In the genomic region with DNA sequence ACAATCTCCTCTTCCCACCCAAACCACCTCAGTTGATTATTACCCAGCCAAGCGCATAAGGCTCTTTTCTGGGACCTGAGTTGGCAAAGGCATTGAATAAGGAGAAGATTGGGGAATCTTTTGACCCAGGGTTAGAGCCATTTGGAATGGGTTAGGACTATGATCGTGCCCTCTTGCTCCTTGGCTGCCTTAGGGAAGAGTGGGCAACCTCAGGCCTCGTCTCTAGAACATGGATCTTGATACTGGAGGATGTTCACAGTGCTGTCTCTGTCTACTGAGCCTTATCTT, we compare ENCODE assay signal across 12 mouse cellular contexts. TPM values are rescaled to one million over a fixed set of nuclear protein-coding genes. Genes with fewer than 3 reads are reported as not detected.
A peak's percentile ranks its signal among the peaks of the same experiment; 100 is the strongest.
DNase-seq lines count a peak whose midpoint lies in the region; ATAC-seq lines count a peak whose summit lies in the region.
"Had no signal": no experiment of that assay in that cellular context is flagged by ENCODE, and none has a peak within 500 bp of the region (broad histone marks: within the 10 kb centered on the region; RNA-seq: fewer than 3 reads in every experiment).

No protein-coding gene starts in this region.

- H3K4me1 ChIP-seq in liver, embryonic 11.5 days (replicated peaks; ENCODE audit: control insufficient read depth, insufficient read depth, low read length): peaks cover 26% of the 10 kb centered on the region
- peaks cover 79% of the 10 kb centered on the region for H3K4me1 ChIP-seq in hindbrain, embryonic 12.5 days
- H3K4me1 ChIP-seq in kidney, embryonic 16.5 days (ENCODE audit: insufficient read depth, low read length): peaks cover 81% of the 10 kb centered on the region
- peaks cover 35% of the 10 kb centered on the region for H3K4me1 ChIP-seq in midbrain, embryonic 16.5 days (ENCODE audit: control insufficient read depth, insufficient read depth, low read length)
- peaks cover 80% of the 10 kb centered on the region for H3K4me1 ChIP-seq in limb, embryonic 10.5 days

- H3K9me3 ChIP-seq in liver, embryonic 11.5 days (ENCODE audit: control insufficient read depth, low read length): no peaks in the 10 kb centered on the region
- H3K9me3 ChIP-seq in hindbrain, embryonic 12.5 days (replicated peaks): no peaks in the 10 kb centered on the region
- no peaks in the 10 kb centered on the region for H3K9me3 ChIP-seq in kidney, embryonic 16.5 days (ENCODE audit: low read length)
- no peaks in the 10 kb centered on the region for H3K9me3 ChIP-seq in midbrain, embryonic 16.5 days (replicated peaks; ENCODE audit: control insufficient read depth, low read length, poor library complexity, severe bottlenecking)
- no peaks in the 10 kb centered on the region for H3K9me3 ChIP-seq in limb, embryonic 10.5 days (replicated peaks)
- H3K9me3 ChIP-seq: embryonic facial prominence, embryonic 12.5 days had no signal

- H3K27me3 ChIP-seq in liver, embryonic 11.5 days (replicated peaks; ENCODE audit: control insufficient read depth, insufficient read depth, low read length): peaks cover 36% of the 10 kb centered on the region
- H3K27me3 ChIP-seq in hindbrain, embryonic 12.5 days: peaks cover 29% of the 10 kb centered on the region
- peaks cover 18% of the 10 kb centered on the region for H3K27me3 ChIP-seq in kidney, embryonic 16.5 days (ENCODE audit: insufficient read depth, low read length)
- H3K27me3 ChIP-seq in midbrain, embryonic 16.5 days (ENCODE audit: control insufficient read depth, insufficient read depth, low read depth, low read length): peaks cover 12% of the 10 kb centered on the region
- peaks cover 68% of the 10 kb centered on the region for H3K27me3 ChIP-seq in limb, embryonic 10.5 days (ENCODE audit: low read depth, poor library complexity, severe bottlenecking)

- H3K4me2 ChIP-seq in liver, embryonic 11.5 days: peak overlapping the region; percentile 100
- H3K4me2 ChIP-seq in hindbrain, embryonic 12.5 days (replicated peaks): peak overlapping the region; percentile 93
- H3K4me2 ChIP-seq in kidney, embryonic 16.5 days (replicated peaks; ENCODE audit: low read depth, low read length): peak overlapping the region; percentile 31
- H3K4me2 ChIP-seq in midbrain, embryonic 16.5 days (ENCODE audit: low read length): peak overlapping the region; percentile 94
- H3K4me2 ChIP-seq: embryonic facial prominence, embryonic 12.5 days had no signal

- WGBS in liver, embryonic 11.5 days: 57% methylated on average over 3 of the region's 3 CpGs
- 75% methylated on average over 3 of the region's 3 CpGs for WGBS in hindbrain, embryonic 12.5 days
- 70% methylated on average over 3 of the region's 3 CpGs for WGBS in kidney, embryonic 16.5 days
- WGBS in midbrain, embryonic 16.5 days: 60% methylated on average over 3 of the region's 3 CpGs
- 86% methylated on average over 3 of the region's 3 CpGs for WGBS in limb, embryonic 10.5 days

- peak overlapping the region; percentile 34; the same call in 1 of the 2 replicates for H3K27ac ChIP-seq in liver, embryonic 11.5 days (ENCODE audit: low read depth, low read length)
- peak overlapping the region; percentile 64 for H3K27ac ChIP-seq in hindbrain, embryonic 12.5 days
- H3K27ac ChIP-seq in kidney, embryonic 16.5 days (ENCODE audit: low read length): peak overlapping the region; percentile 90
- peak overlapping the region; percentile 10; the same call in 1 of the 2 replicates for H3K27ac ChIP-seq in midbrain, embryonic 16.5 days (ENCODE audit: low read length)
- no peak overlapping the region for H3K27ac ChIP-seq in limb, embryonic 10.5 days
- H3K27ac ChIP-seq: embryonic facial prominence, embryonic 12.5 days; heart, adult 2 months had no signal

- DNase-seq in liver, embryonic 11.5 days (ENCODE audit: low spot score): no peak
- DNase-seq in liver: no peak
- no peak for DNase-seq in limb, embryonic 10.5 days (ENCODE audit: low spot score)
- no peak for DNase-seq in T-cell, adult 2 months (ENCODE audit: low spot score)
- DNase-seq: heart, adult 2 months; lung, postnatal 4 days; right cerebral cortex, postnatal 25 days had no signal

- H3K9ac ChIP-seq in liver, embryonic 11.5 days (ENCODE audit: low read depth, low read length): no peak overlapping the region
- no peak overlapping the region for H3K9ac ChIP-seq in hindbrain, embryonic 12.5 days
- H3K9ac ChIP-seq in kidney, embryonic 16.5 days (replicated peaks; ENCODE audit: low read length): no peak overlapping the region
- H3K9ac ChIP-seq in midbrain, embryonic 16.5 days (ENCODE audit: low read depth, low read length): no peak overlapping the region
- H3K9ac ChIP-seq: embryonic facial prominence, embryonic 12.5 days had no signal

- no peak overlapping the region for H3K4me3 ChIP-seq in liver, embryonic 11.5 days (ENCODE audit: low read depth, low read length)
- H3K4me3 ChIP-seq in hindbrain, embryonic 12.5 days: no peak overlapping the region
- no peak overlapping the region for H3K4me3 ChIP-seq in kidney, embryonic 16.5 days (ENCODE audit: low read length)
- H3K4me3 ChIP-seq in midbrain, embryonic 16.5 days (ENCODE audit: low read depth, low read length): no peak overlapping the region
- H3K4me3 ChIP-seq in limb, embryonic 10.5 days: no peak overlapping the region
- H3K4me3 ChIP-seq: embryonic facial prominence, embryonic 12.5 days; heart, adult 2 months had no signal

- no peaks in the 10 kb centered on the region for H3K36me3 ChIP-seq in liver, embryonic 11.5 days (ENCODE audit: control insufficient read depth, insufficient read depth, low read length)
- H3K36me3 ChIP-seq in hindbrain, embryonic 12.5 days: no peaks in the 10 kb centered on the region
- H3K36me3 ChIP-seq in kidney, embryonic 16.5 days (ENCODE audit: insufficient read depth, low read length): no peaks in the 10 kb centered on the region
- H3K36me3 ChIP-seq in midbrain, embryonic 16.5 days (ENCODE audit: control insufficient read depth, insufficient read depth, low read length): no peaks in the 10 kb centered on the region
- H3K36me3 ChIP-seq in limb, embryonic 10.5 days: no peaks in the 10 kb centered on the region
- H3K36me3 ChIP-seq: embryonic facial prominence, embryonic 12.5 days had no signal

- ATAC-seq in liver, embryonic 11.5 days (replicated peaks; ENCODE audit: low FRiP score): no peak
- no peak for ATAC-seq in hindbrain, embryonic 12.5 days (ENCODE audit: low FRiP score)
- no peak for ATAC-seq in kidney, embryonic 16.5 days (ENCODE audit: low FRiP score, low TSS enrichment)
- no peak for ATAC-seq in midbrain, embryonic 16.5 days
- ATAC-seq in CD4-positive, CD25-positive, alpha-beta regulatory T cell, adult 4 months: no peak

RNA-seq across cellular contexts. Expression of a gene that starts 2.3 kb away (rescaled TPM):
- polyA plus RNA-seq in liver, embryonic 11.5 days (2014; fragmentation: Nextera tagmentation; extraction: Ambion mirVana): 1.2 and 1.3 TPM in 2 replicates
- 27.2 and 28.2 TPM in 2 replicates for polyA plus RNA-seq in hindbrain, embryonic 12.5 days (2016; fragmentation: Nextera tagmentation; extraction: Ambion mirVana)
- 2.7 and 3.5 TPM in 2 replicates for polyA plus RNA-seq in kidney, embryonic 16.5 days (2015; fragmentation: Nextera tagmentation; extraction: Ambion mirVana)
- polyA plus RNA-seq in midbrain, embryonic 16.5 days (2015; fragmentation: Nextera tagmentation; extraction: Ambion mirVana): 12.1 and 13.6 TPM in 2 replicates
- polyA plus RNA-seq in limb, embryonic 10.5 days (2016; fragmentation: Nextera tagmentation; extraction: Ambion mirVana): 0.68 and 1.5 TPM in 2 replicates
- polyA plus RNA-seq in CD4-positive, CD25-positive, alpha-beta regulatory T cell, adult 4 months (2017; shearing (Covaris generic)): not detected

RNA-seq across cellular contexts. Expression of a gene that starts 25.9 kb away (rescaled TPM):
- 47.4 and 51.3 TPM in 2 replicates for polyA plus RNA-seq in liver, embryonic 11.5 days (2014; fragmentation: Nextera tagmentation; extraction: Ambion mirVana)
- 82.8 and 89.1 TPM in 2 replicates for polyA plus RNA-seq in hindbrain, embryonic 12.5 days (2016; fragmentation: Nextera tagmentation; extraction: Ambion mirVana)
- 71.5 and 72.5 TPM in 2 replicates for polyA plus RNA-seq in kidney, embryonic 16.5 days (2015; fragmentation: Nextera tagmentation; extraction: Ambion mirVana)
- 122 and 127 TPM in 2 replicates for polyA plus RNA-seq in midbrain, embryonic 16.5 days (2015; fragmentation: Nextera tagmentation; extraction: Ambion mirVana)
- 55.1 and 64.8 TPM in 2 replicates for polyA plus RNA-seq in limb, embryonic 10.5 days (2016; fragmentation: Nextera tagmentation; extraction: Ambion mirVana)
- polyA plus RNA-seq in CD4-positive, CD25-positive, alpha-beta regulatory T cell, adult 4 months (2017; shearing (Covaris generic)): 100 to 1,000 TPM in 1 of 2 experiments, 10 to 100 TPM in 1; 98.4 to 123 TPM

RNA-seq across cellular contexts. Expression of a gene that starts 52.2 kb away (rescaled TPM):
- 0.11 TPM in 1 of 2 replicates, not detected in the other for polyA plus RNA-seq in liver, embryonic 11.5 days (2014; fragmentation: Nextera tagmentation; extraction: Ambion mirVana)
- 0.53 and 0.56 TPM in 2 replicates for polyA plus RNA-seq in hindbrain, embryonic 12.5 days (2016; fragmentation: Nextera tagmentation; extraction: Ambion mirVana)
- polyA plus RNA-seq in kidney, embryonic 16.5 days (2015; fragmentation: Nextera tagmentation; extraction: Ambion mirVana): 0.14 and 0.19 TPM in 2 replicates
- polyA plus RNA-seq in midbrain, embryonic 16.5 days (2015; fragmentation: Nextera tagmentation; extraction: Ambion mirVana): 0.46 and 0.62 TPM in 2 replicates
- polyA plus RNA-seq in limb, embryonic 10.5 days (2016; fragmentation: Nextera tagmentation; extraction: Ambion mirVana): 0.11 TPM in 1 of 2 replicates, not detected in the other
- polyA plus RNA-seq in CD4-positive, CD25-positive, alpha-beta regulatory T cell, adult 4 months (2017; shearing (Covaris generic)): not detected

RNA-seq across cellular contexts. Expression of a gene that starts 58.9 kb away (rescaled TPM):
- 88.4 and 89.4 TPM in 2 replicates for polyA plus RNA-seq in liver, embryonic 11.5 days (2014; fragmentation: Nextera tagmentation; extraction: Ambion mirVana)
- polyA plus RNA-seq in hindbrain, embryonic 12.5 days (2016; fragmentation: Nextera tagmentation; extraction: Ambion mirVana): 85.2 and 88.0 TPM in 2 replicates
- polyA plus RNA-seq in kidney, embryonic 16.5 days (2015; fragmentation: Nextera tagmentation; extraction: Ambion mirVana): 95.9 and 96.7 TPM in 2 replicates
- polyA plus RNA-seq in midbrain, embryonic 16.5 days (2015; fragmentation: Nextera tagmentation; extraction: Ambion mirVana): 58.2 and 59.2 TPM in 2 replicates
- polyA plus RNA-seq in limb, embryonic 10.5 days (2016; fragmentation: Nextera tagmentation; extraction: Ambion mirVana): 121 and 123 TPM in 2 replicates
- 10 to 100 TPM; 39.5 to 53.9 TPM for polyA plus RNA-seq in CD4-positive, CD25-positive, alpha-beta regulatory T cell, adult 4 months (2017; shearing (Covaris generic))

Comparison
In these comparisons a context has a peak if more than half of its experiments do, and no peak if none do; other contexts are left out.
1. H3K4me2 ChIP-seq: peak in every context shown above with its lines; median percentile 100 in liver, embryonic 11.5 days; 94 in midbrain, embryonic 16.5 days; 93 in hindbrain, embryonic 12.5 days; 31 in kidney, embryonic 16.5 days.